Mouse (Mus musculus): ENCODE data around the gene Cpxm2. TPM values are rescaled to one million over a fixed set of nuclear protein-coding genes. Genes with fewer than 3 reads are reported as not detected.
A peak's percentile ranks its signal among the peaks of the same experiment; 100 is the strongest.

Gene Cpxm2
- total and polyA plus RNA-seq, 2 experiments from 2014 or later: 2.5 to 3.3 TPM

GRCm38 (mm10) chr7:132111770-132112169, 42.8 kb downstream of the Cpxm2 start:
- Histone ChIP-seq H3K4me1 (ENCODE audit: insufficient read depth, low read length) (no peaks in the 10 kb centered on the region), H3K36me3 (ENCODE audit: insufficient read depth, low read length) (no peaks in the 10 kb centered on the region), H3K9me3 (ENCODE audit: low read length) (no peaks in the 10 kb centered on the region), H3K4me3 (ENCODE audit: low read length) (no peak overlapping the region), H3K4me2 (ENCODE audit: low read depth, low read length) (no peak overlapping the region), H3K27ac (no peak overlapping the region), H3K9ac (replicated peaks; ENCODE audit: low read length) (no peak overlapping the region), H3K27me3 (ENCODE audit: insufficient read depth, low read length) (no peaks in the 10 kb centered on the region)
- ATAC-seq (no peak), DNase-seq (ENCODE audit: low spot score) (no peak)
- WGBS: 74% methylated on average over 5 of the region's 5 CpGs
- no peak for TF ChIP-seq CTCF (IDR thresholded peaks at IDR 0.05; ENCODE audit: low read depth)

DNA sequence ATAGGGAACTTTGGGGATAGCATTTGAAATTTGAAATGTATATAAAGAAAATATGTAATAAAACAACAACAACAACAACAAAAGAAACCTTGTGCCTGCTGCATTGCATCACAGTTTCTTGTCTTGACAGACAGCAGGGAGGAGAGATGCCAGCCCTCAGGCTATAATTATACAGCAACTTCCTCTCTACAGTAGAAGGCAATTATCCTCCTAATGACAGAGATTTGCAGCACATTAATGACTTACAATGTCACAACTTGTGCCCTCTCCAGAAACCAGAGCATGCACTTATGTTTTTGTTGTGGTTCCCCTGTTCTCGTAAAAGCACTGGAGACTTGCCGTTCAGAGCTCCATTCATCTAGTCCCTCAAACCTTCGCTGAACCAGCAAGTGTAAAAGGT, 44.2 kb downstream of the Cpxm2 start:
- no peak for ATAC-seq
- H3K4me2 ChIP-seq (ENCODE audit: low read depth, low read length): no peak overlapping the region
- TF ChIP-seq CTCF (IDR thresholded peaks at IDR 0.05; ENCODE audit: low read depth): no peak
- no peak overlapping the region for H3K4me3 ChIP-seq (ENCODE audit: low read length)
- H3K27me3 ChIP-seq (ENCODE audit: insufficient read depth, low read length): no peaks in the 10 kb centered on the region
- WGBS: 83% methylated on average over 3 of the region's 3 CpGs
- no peak overlapping the region for H3K9ac ChIP-seq (replicated peaks; ENCODE audit: low read length)
- DNase-seq (ENCODE audit: low spot score): peak; percentile 31
- H3K36me3 ChIP-seq (ENCODE audit: insufficient read depth, low read length): no peaks in the 10 kb centered on the region
- no peaks in the 10 kb centered on the region for H3K9me3 ChIP-seq (ENCODE audit: low read length)
- H3K27ac ChIP-seq: no peak overlapping the region
- no peaks in the 10 kb centered on the region for H3K4me1 ChIP-seq (ENCODE audit: insufficient read depth, low read length)

GRCm38 (mm10) chr7:132106891-132107290, 47.6 kb downstream of the Cpxm2 start:
- no peak overlapping the region for H3K9ac ChIP-seq (replicated peaks; ENCODE audit: low read length)
- H3K4me1 ChIP-seq (ENCODE audit: insufficient read depth, low read length): no peaks in the 10 kb centered on the region
- no peak overlapping the region for H3K4me2 ChIP-seq (ENCODE audit: low read depth, low read length)
- no peaks in the 10 kb centered on the region for H3K36me3 ChIP-seq (ENCODE audit: insufficient read depth, low read length)
- H3K4me3 ChIP-seq (ENCODE audit: low read length): no peak overlapping the region
- ATAC-seq (no peak), DNase-seq (ENCODE audit: low spot score) (no peak)
- 83% methylated on average over 4 of the region's 4 CpGs for WGBS
- no peak overlapping the region for H3K27ac ChIP-seq
- H3K27me3 ChIP-seq (ENCODE audit: insufficient read depth, low read length): no peaks in the 10 kb centered on the region
- no peak for TF ChIP-seq CTCF (IDR thresholded peaks at IDR 0.05; ENCODE audit: low read depth)
- H3K9me3 ChIP-seq (ENCODE audit: low read length): no peaks in the 10 kb centered on the region

DNA sequence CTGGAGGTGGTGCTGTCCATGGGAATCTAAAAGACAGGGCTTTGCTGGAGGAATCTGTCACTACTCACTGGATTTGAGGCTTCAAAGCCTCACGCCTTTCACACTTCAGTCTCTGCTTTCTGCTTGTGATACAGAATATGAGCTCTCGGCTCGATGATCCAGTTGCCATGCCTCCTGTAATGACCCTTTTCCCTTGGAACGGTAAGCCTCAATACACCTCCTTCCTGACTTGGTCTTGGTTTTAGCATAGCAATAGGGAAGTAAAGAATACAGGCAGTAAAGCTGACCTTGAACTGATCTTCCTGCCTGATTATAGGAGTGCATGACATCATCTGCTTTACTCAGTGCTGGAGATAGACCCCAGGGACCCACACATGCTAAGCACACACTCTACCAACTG, 49.2 kb downstream of the Cpxm2 start:
- Histone ChIP-seq H3K27me3 (ENCODE audit: insufficient read depth, low read length) (no peaks in the 10 kb centered on the region), H3K9ac (replicated peaks; ENCODE audit: low read length) (no peak overlapping the region), H3K27ac (no peak overlapping the region), H3K4me3 (ENCODE audit: low read length) (no peak overlapping the region), H3K4me1 (ENCODE audit: insufficient read depth, low read length) (no peaks in the 10 kb centered on the region), H3K9me3 (ENCODE audit: low read length) (no peaks in the 10 kb centered on the region), H3K36me3 (ENCODE audit: insufficient read depth, low read length) (no peaks in the 10 kb centered on the region), H3K4me2 (ENCODE audit: low read depth, low read length) (no peak overlapping the region)
- whole genome bisulfite sequencing: 79% methylated on average over 4 of the region's 4 CpGs
- no peak for ATAC-seq
- no peak for TF ChIP-seq CTCF (IDR thresholded peaks at IDR 0.05; ENCODE audit: low read depth)
- no peak for DNase-seq (ENCODE audit: low spot score)

DNA sequence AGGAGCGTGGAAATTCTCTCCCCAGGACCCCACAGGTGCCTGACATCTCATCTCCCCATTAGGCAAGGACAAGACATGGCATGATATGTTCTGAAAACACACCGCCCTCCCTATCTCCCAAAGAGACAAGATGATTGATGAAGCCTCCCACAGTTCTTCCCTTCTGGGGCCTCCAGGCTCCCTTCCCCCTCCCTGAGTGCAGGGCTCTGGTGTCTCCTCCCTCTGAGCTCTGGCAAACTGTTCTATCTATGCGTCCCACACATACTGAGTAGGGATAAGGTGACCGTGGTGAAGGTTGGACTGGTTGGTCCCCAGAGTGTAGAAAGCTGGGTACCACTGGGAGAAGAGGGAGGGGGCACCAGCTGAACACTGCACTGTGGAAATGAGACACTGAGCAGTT, 56.1 kb downstream of the Cpxm2 start:
- Histone ChIP-seq H3K36me3 (ENCODE audit: insufficient read depth, low read length) (no peaks in the 10 kb centered on the region), H3K9me3 (ENCODE audit: low read length) (no peaks in the 10 kb centered on the region; the same call in 1 of the 2 replicates), H3K4me1 (ENCODE audit: insufficient read depth, low read length) (no peaks in the 10 kb centered on the region), H3K4me3 (ENCODE audit: low read length) (no peak overlapping the region), H3K27ac (no peak overlapping the region), H3K27me3 (ENCODE audit: insufficient read depth, low read length) (no peaks in the 10 kb centered on the region), H3K9ac (replicated peaks; ENCODE audit: low read length) (no peak overlapping the region), H3K4me2 (ENCODE audit: low read depth, low read length) (no peak overlapping the region)
- no peak for ATAC-seq
- DNase-seq (ENCODE audit: low spot score): no peak
- TF ChIP-seq CTCF (IDR thresholded peaks at IDR 0.05; ENCODE audit: low read depth): no peak
- WGBS: 67% methylated on average over 4 of the region's 4 CpGs

- Histone ChIP-seq H3K9ac (replicated peaks; ENCODE audit: low read length) (no peak overlapping the region), H3K4me1 (ENCODE audit: insufficient read depth, low read length) (no peaks in the 10 kb centered on the region), H3K36me3 (ENCODE audit: insufficient read depth, low read length) (no peaks in the 10 kb centered on the region), H3K4me3 (ENCODE audit: low read length) (no peak overlapping the region), H3K4me2 (ENCODE audit: low read depth, low read length) (no peak overlapping the region), H3K27me3 (ENCODE audit: insufficient read depth, low read length) (no peaks in the 10 kb centered on the region), H3K9me3 (ENCODE audit: low read length) (no peaks in the 10 kb centered on the region; the same call in 1 of the 2 replicates), H3K27ac (no peak overlapping the region)
- WGBS: 76% methylated on average over 7 of the region's 7 CpGs
- DNase-seq (ENCODE audit: low spot score): no peak
- TF ChIP-seq CTCF (IDR thresholded peaks at IDR 0.05; ENCODE audit: low read depth): no peak
- ATAC-seq: no peak
Measured at GRCm38 (mm10) chr7:132094666-132095065, 59.9 kb downstream of the Cpxm2 start.

DNA sequence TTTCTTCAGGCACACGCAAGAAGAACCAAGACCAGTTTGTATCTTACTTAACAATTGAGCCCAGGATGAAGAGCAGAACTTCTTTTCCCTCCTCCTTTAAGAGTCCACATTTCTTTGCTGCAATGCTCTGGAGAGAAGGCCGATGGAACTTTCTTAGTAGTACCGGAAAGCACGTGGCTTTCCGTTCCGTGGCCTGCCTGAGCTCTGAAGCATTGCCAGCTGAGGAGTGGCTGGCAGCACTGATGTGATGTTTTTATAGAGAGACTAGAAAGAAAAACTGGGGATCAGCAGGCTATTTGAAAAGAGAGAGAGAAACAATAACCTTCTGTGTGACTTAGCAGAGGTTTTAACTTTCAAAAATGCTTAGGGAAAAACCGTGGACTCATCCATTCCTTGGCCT, 63.0 kb downstream of the Cpxm2 start:
- Histone ChIP-seq H3K9me3 (ENCODE audit: low read length) (no peaks in the 10 kb centered on the region; the same call in 1 of the 2 replicates), H3K9ac (replicated peaks; ENCODE audit: low read length) (no peak overlapping the region), H3K27me3 (ENCODE audit: insufficient read depth, low read length) (no peaks in the 10 kb centered on the region), H3K4me1 (ENCODE audit: insufficient read depth, low read length) (no peaks in the 10 kb centered on the region), H3K27ac (no peak overlapping the region), H3K36me3 (ENCODE audit: insufficient read depth, low read length) (no peaks in the 10 kb centered on the region), H3K4me3 (ENCODE audit: low read length) (no peak overlapping the region), H3K4me2 (ENCODE audit: low read depth, low read length) (no peak overlapping the region)
- no peak for TF ChIP-seq CTCF (IDR thresholded peaks at IDR 0.05; ENCODE audit: low read depth)
- WGBS: 73% methylated on average over 7 of the region's 7 CpGs
- DNase-seq (ENCODE audit: low spot score) (no peak), ATAC-seq (no peak)
